Mouse (Mus musculus) layer of hippocampus, postnatal 14 days (tissue): ENCODE measurements around the gene Fads3. TPM values are rescaled to one million over a fixed set of nuclear protein-coding genes. Genes with fewer than 3 reads are reported as not detected.

Experiments
- DNase-seq, 2 experiments: peaks; one replicate each; pipeline ENCODE4 v3.0.0; 2021 to 2022; ENCODE audit warnings: low spot score in 2 of 2, mixed read lengths in 1 of 2
- long read RNA-seq, 2 experiments: library from polyadenylated mRNA; stranded (forward); transcript quantifications; one replicate each; pipeline ENCODE4 v2.0.0; 2021
- total RNA-seq, 2 experiments: library from RNA; stranded (reverse); gene quantifications; 2 replicates each; pipeline ENCODE4 v1.2.3; 2021

Fads3 gene
- total RNA-seq = 10 to 100 TPM; 34.3 to 36.8 TPM
- long read RNA-seq, experiment 1, transcript Fads3-201 (12 exons, 3,687 nt) = major isoform, 28 of 33 reads
- long read RNA-seq, experiment 1, partial matches to known transcripts = 1 of 33 reads
- long read RNA-seq, experiment 1, other reads (novel, unspliced or antisense) = 3 of 33 reads
- long read RNA-seq, experiment 2, transcript Fads3-201 (12 exons, 3,687 nt) = major isoform, 24 of 36 reads
- long read RNA-seq, experiment 2, partial matches to known transcripts = 2 of 36 reads
- long read RNA-seq, experiment 2, other reads (novel, unspliced or antisense) = 10 of 36 reads

GRCm38 (mm10) chr19:10041388-10042148, at the start of gene Fads3:
Gene Fads3, plus strand, starts transcription at chr19:10041569.
- DNase-seq = peak; percentile 62 to 73

GRCm38 (mm10) chr19:9992011-9992958, 49.1 kb upstream of the Fads3 start:
- DNase-seq = no peak

DNA sequence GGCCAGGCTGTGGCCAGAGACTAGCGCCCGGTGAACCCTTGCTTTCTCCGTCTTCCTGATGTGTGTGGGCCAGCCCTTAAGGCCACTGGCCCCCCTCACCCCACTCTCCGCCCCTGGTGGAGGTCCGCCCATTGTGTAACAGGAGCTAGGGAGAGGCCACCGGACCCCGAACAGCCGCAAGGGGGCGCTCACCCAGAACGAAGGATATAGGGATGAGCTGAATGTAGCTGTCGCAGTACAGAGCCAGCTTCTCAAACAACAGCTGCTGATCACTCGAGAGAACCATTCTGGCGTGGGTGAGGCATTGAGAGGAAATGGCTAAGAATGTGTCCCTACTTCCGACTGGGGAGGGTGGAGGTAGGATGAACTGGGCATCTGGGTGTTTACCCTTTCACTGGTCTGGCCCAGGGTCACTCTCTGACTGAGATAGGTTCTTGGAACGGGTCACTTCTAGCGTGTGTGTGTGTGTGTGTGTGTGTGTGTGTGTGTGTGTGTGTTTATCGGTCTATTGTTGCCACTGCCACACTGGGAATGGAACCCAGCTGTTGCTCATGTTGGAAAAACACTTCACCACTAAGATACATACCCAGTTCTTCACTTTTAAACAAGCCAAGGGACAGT, 48.2 kb upstream of the Fads3 start:
- DNase-seq = peak; percentile 81 to 83

DNA sequence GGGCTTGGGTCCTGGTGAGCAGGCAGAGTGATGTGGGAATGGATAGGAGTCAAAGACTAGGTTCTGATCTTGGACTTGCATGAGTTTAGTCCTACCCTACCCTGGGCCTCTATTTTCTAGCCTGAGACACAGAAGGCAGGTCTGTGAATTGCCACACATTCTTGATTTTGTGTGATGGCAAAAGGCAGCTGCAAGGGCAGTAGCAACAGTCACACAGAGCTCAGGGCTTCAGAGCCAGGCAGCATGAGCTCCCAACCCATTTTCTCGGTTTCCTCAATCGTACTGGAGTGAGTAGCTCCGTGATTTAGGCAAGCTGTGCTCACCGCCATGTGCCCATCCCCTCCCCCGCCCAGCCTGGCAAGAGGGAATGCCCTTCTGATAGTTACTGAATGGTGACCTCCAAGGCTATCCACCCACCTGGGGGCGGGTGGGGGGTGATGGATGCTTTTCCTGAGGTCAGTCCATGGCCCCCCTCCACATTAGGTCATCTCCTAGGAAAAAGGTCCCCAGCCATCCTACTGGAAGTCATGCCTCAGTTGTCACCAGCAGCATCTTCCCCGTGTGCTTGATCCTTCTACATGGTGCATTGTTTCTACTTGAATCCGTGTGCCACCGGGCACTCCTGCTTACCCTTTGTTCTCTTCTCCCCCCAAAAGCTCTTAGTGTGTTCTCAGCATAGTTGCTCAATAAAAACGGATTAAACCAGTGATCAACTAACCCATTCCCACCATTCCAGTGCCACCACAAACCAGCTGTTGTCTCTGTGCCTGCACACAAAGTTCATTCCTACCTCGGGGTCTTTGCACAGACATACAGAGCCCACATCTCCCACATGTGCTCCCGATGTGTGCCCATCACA, 43.9 kb upstream of the Fads3 start:
- no peak for DNase-seq

DNA sequence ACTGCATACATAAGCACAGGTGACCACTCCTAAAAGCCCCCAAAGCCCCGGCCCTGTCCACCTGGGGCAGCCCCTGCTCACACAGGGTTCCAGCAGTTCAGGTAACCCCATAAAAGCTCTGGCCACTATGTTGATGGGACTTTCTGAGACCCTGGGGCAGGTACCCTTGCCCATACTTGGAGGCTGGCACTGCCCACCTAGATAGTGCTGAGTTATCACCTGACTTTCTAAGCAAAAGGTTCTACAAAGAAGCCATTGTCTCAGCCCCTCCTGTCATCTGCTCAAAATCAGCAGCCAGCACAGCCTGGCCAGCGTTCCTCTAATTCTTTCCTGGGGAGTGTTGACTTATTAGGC, 43.3 kb upstream of the Fads3 start:
- DNase-seq = no peak

GRCm38 (mm10) chr19:9998736-9999486, 42.5 kb upstream of the Fads3 start:
- no peak for DNase-seq

- DNase-seq = no peak
These were observed 41.0 kb upstream of the Fads3 start for GRCm38 (mm10) chr19:10000330-10000729.

GRCm38 (mm10) chr19:10001206-10001969, 40.0 kb upstream of the Fads3 start, which contains the start of the genes Best1 and Rab3il1:
Gene Best1, minus strand, starts transcription at chr19:10001633.
Gene Rab3il1, plus strand, starts transcription at chr19:10001669.
- no peak for DNase-seq

DNA sequence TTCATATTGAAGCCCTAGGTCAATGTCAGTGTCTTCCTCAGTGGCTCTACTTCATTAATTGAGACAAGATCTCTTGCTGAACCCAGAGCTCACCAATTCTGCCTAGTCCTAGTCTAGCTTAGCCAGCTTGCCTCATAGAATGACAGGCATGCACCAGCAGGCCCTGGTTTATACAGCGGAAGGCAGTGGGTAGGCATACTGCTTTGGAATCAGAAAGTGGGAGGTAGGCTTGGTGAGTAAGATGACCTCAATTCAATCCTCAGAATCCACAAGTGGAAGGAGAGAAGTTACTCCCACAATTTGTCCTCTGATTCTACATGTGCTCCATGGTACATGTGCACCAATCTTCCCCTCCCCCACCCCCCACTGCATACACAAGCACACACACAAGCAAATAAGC, 37.7 kb upstream of the Fads3 start:
- DNase-seq = no peak

DNA sequence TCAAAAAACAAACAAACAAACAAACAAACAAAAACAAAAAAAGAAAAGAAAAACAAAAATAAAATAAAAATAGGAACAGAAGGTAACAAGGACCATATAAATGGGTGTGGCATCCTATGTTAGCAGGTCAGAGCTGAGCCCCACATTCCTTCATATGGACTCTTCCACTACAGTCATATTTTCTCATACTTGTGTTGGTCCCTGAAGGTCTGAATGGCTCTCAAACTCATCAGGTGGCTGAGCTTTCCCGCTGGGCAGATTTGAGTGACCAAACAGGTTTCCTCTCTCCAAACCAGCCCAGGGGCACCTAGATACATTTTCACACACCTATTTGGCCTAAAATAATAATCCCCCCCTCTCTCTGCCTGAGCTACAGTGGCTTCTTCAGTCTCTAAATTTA, 30.0 kb upstream of the Fads3 start:
- DNase-seq = no peak

GRCm38 (mm10) chr19:10012827-10013278, 28.5 kb upstream of the Fads3 start:
- no peak for DNase-seq

DNA sequence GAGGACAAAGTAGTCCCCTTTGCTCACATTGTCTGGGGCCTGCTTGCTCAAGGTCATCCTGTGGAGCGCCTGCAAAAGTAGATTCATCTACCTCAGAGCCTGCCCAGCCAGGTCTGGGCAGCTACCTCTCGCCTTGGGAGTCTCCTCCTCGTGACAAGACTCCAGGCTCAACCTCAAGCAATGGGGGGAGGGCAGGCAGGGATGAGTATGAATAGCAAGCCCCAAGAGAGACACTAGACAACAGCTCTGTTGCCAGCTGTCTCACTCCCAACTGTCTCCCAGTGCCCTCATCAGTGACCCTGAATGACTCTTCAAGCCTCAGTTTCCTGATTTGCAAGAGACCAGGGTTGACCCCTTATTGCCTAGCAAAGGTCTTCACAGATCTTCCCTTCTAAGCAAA, 28.0 kb upstream of the Fads3 start:
- no peak for DNase-seq

- DNase-seq = no peak
These were observed 27.5 kb upstream of the Fads3 start for GRCm38 (mm10) chr19:10013913-10014312.

GRCm38 (mm10) chr19:10014824-10015223, 26.5 kb upstream of the Fads3 start:
- DNase-seq = no peak

DNA sequence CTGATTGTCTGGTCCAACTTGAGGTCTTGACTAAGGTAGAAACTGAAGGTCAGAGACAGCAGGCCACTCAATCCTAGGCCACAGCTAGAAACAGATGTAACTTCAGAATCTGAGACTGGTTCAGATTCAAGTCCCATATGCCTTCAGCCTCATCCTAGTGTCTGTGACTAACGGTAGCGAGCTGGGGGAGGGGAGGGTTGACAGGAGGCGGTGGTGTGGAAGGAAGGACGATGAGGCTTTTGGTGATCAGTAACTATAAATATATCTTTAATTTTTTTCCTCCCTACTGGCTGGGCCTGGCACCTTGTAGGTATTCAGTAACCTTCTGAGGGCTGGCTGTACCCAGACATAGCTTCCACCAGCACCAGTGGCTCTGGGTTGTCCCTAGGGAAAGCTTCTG, 25.9 kb upstream of the Fads3 start:
- DNase-seq = no peak

GRCm38 (mm10) chr19:10016151-10016550, 25.2 kb upstream of the Fads3 start:
- DNase-seq = no peak

GRCm38 (mm10) chr19:10017637-10018526, 23.5 kb upstream of the Fads3 start:
- DNase-seq = peak; percentile 80 to 86

DNA sequence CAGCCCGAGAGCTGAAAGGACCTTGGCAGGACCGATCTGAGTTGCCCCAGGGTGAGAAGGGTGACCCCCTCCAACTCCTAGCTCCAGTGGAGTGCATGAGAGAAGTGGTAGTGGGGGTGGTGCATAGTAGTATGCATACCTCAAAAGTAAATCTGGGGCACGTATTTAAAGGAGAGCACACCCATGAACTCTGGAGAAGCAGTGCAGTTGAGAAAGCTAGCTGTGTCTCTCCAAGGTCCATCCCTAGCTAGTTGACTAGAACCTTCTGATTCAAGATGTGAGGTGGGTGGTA, 22.9 kb upstream of the Fads3 start:
- DNase-seq = no peak
